Mouse (Mus musculus): ENCODE results near the gene Gm648.

DNA sequence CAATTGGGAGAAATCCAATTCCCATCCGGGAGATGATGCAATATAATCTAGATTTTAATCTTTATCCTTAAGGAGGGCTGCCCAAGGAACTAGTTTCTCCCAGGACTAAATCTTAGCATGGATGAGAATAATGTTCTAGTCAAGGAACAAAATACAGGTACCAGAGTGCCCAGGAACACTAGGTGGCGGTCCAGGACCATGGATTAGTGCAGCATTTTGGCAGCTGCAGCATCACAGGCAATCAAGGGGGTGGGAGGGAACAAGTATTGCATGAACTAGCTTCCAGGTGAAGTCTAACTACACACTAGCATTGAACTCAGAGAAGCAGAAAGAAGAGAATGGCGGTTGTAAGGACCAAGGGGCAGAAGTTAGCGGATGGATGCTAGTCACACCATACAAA, 12.2 kb downstream of the Gm648 start:
- TF ChIP-seq CTCF (IDR thresholded peaks at IDR 0.05; ENCODE audit: low read depth, low read length) = peak; percentile 27; the same call in 1 of the 2 replicates
- TF ChIP-seq POLR2A (IDR thresholded peaks at IDR 0.05; ENCODE audit: extremely low read depth, insufficient read depth, low read length) = no peak
